Mouse (Mus musculus): ENCODE results near the gene Cdk20.

DNA sequence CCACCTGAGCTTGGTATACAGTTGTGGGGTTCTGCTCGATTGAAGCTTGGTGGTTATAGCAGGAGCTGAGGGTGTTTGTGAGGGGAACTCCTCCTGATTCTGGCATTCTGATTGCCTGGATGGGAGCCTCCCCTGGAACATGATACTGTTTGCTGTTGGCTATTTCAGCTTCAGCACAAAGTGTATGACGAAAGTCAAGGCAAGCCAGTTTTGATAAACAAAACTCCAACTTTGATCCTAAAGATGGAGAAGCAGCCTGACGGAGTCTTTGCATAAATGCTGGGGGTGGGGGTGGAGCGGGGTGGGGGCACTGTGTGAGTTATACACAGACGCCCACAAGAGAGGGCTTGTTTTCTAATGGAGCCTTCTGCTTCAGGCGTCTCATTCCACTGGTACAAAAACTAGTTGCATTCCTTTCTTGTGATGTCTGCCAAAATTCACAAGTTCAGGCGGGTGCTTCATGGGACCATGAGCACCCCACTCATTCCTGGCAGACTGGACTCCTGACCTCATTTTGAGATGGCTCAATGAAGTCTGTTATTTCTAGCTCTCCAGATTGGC is 31.2 kb upstream of the Cdk20 start:
- TF ChIP-seq CTCF (IDR thresholded peaks at IDR 0.05; ENCODE audit: extremely low read depth, insufficient read depth, insufficient read length, insufficient replicate concordance), result no peak
- no peak for TF ChIP-seq POLR2A (IDR thresholded peaks at IDR 0.05; ENCODE audit: low read depth, low read length)

Measured in spleen, adult 2 months (tissue).